Mouse (Mus musculus): ENCODE measurements around the gene Ptprt.

Ptprt gene

DNA sequence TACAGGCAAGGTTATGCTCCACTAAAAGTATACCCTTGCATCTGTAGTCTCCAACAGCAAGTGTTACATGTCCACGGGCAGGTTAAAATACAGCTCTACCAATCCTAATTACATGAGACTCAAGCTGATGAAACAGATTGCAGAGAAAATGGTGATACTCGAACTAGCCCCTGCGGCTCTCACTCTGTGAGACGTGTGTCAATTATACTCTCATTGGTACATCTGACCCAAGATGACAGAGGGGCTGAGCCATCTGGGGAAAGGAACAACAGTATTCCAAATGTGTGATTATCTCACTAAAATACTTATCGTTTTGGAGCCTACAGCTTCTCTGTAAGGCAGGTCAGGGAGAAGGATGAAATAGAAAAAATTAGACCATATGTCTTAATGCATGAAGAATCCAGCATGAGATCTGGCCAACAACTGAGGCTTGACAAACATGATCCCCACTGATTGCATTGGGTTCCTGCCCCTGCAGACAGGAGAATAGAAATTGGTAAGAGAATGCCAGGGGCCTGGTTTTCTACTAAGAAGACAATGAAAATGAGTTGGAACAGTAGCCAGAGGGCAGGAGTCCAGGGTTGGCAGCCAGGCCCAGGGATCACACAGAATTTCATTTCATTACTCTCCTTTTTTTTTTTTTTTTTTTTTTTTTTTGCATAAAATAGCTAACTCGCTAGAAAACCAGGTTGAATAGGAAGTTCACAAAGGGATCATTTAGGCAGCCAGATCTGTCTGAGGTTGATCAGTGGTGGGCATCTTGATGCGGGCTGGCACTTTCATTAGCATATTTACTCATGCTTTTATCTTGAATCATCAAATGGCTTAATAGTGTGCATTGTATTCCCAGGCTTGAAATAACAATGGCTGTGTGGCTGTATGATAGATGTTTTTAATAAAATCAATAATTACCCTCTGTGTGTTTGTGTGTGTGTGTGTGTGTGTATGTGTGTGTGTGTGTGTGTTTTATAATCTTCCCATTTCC, 699.5 kb downstream of the Ptprt start:
- no peak for DNase-seq (ENCODE audit: low read depth, low spot score)

DNA sequence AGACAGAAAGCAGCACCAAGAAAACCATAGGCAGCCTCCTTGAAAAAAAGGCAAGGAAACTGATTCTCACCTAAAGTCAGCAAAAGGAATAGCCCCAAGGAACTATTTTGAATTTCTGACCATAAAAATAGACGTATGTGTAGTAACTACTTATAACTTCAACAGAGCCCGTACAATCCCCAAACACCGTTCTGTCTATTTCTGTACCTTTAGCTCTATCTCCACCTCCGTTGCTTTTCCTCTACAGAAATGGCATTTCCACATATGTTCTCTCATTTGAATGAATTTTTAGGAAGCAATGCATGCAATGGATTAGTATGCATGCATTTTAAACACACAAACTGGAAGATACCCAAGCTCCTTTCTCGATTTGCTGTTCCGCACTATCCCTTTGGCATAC, 715.5 kb downstream of the Ptprt start:
- no peak for DNase-seq (ENCODE audit: low read depth, low spot score)

DNA sequence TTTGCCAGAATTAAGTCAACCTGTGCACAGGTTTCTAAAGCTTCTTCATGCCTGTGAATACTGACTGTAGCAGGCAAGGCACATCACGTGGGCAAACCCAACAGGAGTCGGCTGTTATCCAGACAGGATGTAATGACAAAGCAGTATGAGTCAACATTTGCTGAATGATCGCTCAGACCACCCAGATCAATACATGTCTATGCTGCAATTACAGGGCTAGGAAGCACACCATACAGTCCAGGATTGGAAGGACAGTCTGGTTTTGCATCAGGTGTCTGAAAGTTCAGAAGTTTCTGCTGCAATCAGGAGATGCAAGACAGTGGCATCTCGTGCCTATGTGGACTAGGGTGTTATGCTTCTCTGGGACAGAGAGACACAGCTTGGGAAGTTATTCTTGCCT, 716.3 kb downstream of the Ptprt start:
- no peak for DNase-seq (ENCODE audit: low read depth, low spot score)

DNA sequence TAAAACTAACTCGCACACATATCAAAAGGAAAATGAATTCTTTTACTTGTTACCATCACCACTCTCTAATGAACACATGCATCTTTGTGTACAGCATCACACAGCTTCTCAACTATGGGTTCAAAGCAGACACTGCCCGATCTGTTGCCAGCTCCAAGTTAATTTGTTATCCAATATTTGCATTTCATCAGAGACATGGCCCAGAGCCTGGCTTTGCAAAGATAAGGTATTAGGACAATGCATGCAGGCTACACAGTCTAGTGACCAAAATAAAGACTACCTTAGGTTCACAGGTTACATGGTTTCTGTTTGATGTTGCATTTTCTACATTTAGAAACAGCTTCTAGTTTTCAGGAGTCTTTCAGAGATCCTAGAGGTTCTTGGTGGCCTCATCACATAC, 719.0 kb downstream of the Ptprt start:
- DNase-seq (ENCODE audit: low read depth, low spot score): no peak

DNA sequence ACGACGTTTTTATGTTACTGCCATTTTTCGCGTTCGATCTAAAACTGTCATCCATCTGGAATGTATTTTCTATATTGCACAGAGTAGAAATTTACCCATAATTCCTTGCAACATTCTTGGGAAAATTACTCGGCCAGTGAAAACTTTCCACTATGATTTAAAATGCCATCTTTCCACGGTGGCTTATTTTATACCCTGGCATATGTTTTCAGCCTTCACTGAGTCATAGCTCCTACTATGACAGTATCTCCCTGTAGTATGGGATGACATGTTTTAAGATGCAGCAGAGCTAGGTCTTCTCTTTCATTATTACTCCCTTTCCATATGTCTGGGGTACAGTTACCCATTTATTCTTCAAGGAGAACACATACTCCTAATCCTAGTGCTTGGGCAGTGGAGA, 753.7 kb downstream of the Ptprt start:
- DNase-seq (ENCODE audit: low read depth, low spot score): no peak

DNA sequence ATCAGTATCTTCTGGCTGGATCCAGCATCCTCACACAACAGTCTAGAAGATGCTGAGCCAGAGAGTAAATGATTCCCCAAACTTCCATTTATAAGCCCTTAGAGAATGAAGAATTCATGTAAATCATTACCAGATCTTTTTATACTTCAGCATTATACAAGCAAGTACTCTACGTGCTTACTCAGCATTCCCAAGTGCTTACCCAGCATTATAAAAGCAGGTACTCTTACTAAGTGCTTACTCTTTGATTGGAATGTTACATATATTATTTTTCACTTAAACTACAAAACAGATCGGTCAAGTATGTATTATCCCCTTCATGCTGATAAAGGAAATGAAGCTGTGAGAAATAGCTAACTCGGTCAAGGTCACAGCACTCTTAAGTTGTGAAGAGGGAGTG, 758.8 kb downstream of the Ptprt start:
- no peak for DNase-seq (ENCODE audit: low read depth, low spot score)

DNA sequence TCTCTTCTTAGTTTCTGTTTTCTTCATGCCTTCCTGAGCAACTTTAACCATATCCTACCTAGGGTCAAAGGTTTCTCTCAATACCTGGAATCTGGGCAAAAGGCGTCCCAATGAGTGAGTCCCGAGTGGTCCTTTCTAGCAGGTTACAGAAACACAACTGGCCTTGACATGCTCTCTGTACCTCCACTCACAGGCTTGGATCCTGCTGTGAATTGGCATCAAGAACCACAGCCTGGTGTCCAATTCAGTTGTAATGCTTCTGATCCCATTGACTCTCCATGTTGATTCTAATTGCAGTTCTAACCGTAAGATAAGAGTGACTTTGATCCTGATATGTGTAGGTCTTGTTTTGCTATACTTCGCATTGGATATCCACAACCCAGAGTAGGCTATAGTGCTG, 776.5 kb downstream of the Ptprt start:
- DNase-seq (ENCODE audit: low read depth, low spot score): no peak

DNA sequence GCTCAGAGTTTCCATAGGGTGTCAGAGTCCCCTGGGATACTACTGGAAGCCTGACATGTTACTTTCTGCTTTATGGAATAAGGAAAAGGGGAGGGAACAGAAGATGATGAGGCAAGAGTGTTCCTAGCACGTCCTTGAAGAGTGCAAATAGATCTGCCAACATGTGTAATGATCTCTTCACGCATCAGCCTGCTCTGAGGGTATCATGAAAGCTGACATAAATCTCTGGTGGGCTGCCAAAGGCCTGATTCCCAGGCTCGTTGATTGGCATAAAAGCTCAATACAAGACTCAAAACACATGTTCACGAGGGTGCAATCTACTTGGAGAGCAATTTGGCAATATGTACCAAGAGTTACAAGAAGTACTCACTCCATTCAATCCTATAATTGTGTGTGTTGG, 778.4 kb downstream of the Ptprt start:
- DNase-seq (ENCODE audit: low read depth, low spot score): no peak

DNA sequence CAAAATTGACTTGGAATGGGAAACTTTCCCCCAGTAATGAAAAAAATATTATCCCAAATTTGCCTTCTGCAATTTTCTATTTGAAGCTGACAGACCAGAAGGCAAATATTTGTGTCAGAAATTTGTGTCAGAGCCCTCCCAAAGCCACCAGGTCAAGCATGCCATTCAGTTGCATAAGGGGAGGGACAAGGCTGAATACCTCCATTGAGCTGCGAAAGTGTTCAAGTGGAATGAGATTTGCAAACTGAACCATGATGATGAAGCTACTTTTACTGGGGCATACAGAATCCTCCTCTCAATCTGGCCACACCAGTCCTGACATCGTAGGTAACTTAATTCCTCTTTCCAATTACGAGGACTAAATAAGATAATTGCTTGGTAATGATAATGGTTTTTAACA, 780.0 kb downstream of the Ptprt start:
- DNase-seq (ENCODE audit: low read depth, low spot score): no peak

DNA sequence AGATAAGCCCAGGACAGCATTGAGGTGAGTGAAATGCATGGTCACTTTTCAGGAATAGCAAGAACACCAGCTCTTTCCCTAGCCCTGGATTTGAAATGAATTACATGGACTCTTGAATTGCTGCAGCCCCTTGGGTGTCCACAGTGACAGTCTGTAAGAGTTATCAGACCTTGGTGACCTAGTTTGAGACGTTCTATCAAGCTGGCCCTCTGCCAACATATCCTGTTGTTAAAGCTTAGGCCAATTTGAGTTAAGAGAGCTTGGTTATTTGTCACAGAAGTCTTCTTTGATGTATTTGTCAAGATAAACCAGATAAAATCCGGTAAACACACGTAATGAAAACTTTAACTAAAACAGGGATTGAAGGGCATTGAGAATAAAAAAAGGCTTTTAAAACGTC, 795.7 kb downstream of the Ptprt start:
- DNase-seq (ENCODE audit: low read depth, low spot score): no peak

DNA sequence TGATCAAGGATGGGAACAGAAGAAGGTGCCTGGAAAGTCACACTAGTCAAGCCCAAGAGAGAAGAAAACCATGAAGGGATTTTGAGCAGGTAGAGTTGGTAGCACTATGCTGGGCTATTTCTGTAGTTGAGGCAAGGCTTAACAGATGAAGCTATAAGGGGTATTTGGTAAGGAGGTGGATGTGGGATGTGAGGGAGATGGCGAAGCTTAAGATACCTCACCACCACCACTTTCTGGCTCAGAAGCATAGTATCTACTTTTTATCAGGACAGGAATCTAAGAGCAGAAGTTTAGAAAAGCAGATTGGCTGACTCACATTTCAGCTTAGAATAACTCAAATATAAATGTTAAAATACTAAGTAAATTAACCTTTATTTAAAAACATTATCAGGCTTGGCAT, 802.1 kb downstream of the Ptprt start:
- DNase-seq (ENCODE audit: low read depth, low spot score): no peak

DNA sequence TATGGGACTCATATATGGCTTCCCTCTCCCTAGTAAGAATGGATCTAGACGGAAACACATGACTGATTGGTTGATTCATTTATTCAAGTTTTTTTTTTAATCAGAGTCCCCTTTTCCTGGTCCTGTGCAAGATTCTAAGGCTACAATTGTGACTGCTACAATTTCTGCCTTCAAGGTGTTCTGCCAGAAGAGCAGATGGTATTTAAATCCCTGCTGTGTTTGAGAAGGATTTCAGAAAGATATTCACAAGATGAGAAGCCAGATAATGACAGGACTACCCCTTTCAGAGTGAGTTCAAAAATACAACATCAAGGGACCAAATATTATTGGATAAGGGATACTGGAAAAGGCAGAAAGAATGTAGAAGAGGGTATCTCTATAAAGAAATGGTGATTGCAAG, 802.6 kb downstream of the Ptprt start:
- no peak for DNase-seq (ENCODE audit: low read depth, low spot score)

DNA sequence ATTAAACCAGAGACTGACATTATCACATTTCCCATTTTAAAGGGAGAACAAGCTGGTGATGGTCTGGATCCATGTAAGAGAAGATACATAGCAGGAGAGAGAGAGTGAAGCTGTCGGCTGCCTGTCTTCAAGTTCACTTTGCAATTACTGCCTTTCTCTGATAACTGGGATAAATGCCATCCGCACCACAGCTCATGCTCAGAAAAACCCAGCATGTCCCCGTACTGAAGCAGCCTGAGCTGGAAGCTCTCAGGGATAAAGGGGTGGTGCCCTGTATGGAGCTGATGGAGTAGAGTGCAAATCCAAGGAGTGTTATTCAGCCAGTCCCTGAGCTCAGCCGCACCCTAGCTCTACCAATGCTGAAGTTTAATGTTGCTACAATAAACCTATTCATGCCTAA, 825.9 kb downstream of the Ptprt start:
- no peak for DNase-seq (ENCODE audit: low read depth, low spot score)

DNA sequence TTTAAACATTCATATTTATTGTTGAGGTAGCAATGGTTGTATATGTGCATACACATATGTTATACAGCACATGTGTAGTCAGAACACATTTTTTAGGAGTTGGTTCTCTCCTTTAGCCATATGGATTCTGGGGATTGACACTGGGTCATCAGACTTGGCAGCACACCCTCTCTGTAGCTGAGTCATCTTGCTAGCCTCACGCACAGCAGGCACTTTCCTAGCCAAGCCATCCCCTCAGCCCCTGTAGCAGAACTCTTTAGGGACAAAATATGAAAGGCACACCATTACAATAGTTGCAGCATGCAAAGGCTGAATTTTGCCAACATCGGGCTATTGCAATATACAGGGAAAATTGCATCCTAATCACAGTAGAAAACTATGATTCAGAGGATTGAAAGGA, 827.1 kb downstream of the Ptprt start:
- DNase-seq (ENCODE audit: low read depth, low spot score): no peak

DNA sequence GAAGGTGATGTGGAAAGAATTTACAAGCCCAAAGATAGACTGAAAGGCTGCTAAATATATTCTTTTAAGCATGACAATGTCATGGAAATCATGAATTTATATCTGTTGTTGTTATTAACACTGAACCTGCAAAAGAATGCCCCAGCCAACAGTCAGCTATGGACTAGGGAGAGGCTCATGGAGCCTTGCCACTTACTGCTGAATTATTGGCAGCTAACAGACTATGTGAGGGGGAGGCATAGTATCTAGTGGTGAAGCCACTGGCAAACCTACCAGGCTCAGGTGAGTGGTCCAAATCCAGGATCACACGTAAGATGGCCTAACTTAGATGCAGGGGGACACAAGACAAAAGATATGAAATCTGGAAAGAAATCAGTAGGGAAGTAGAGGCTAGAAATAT, 847.6 kb downstream of the Ptprt start:
- no peak for DNase-seq (ENCODE audit: low read depth, low spot score)

DNA sequence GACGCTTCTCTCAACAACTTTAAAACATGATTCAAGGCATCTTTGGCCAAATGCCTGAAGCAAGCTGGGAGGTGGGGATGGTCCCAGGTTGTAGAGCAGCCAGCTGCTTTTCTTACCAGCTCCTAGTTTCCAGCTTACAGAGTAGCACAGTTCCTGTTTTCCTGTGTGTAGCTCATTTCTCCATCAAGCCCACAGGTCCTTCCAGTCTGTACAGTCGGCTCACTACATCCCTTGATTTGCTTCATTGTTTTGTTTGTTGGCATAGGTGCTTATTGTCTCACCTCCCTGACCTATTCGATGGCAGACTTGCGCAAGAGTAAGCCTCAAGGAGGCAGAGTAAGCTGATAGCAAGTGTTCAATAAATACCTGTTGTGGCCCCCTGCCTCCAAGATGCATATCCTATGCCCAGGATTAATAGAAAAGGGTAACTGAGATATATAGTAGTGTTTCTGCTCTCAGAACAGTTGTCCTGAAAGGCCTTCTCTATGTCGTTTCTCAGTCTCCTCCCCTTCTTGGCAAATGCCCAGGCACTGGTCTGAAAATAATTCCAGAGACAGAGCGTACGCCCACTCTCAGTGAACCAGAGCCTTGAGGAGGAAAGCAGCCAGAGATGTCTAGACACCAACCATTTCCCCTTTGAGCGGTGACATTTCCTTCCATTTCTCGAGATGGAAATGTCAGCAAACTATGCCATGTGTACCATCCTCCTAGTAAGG, 852.7 kb downstream of the Ptprt start:
- DNase-seq (ENCODE audit: low read depth, low spot score): no peak

DNA sequence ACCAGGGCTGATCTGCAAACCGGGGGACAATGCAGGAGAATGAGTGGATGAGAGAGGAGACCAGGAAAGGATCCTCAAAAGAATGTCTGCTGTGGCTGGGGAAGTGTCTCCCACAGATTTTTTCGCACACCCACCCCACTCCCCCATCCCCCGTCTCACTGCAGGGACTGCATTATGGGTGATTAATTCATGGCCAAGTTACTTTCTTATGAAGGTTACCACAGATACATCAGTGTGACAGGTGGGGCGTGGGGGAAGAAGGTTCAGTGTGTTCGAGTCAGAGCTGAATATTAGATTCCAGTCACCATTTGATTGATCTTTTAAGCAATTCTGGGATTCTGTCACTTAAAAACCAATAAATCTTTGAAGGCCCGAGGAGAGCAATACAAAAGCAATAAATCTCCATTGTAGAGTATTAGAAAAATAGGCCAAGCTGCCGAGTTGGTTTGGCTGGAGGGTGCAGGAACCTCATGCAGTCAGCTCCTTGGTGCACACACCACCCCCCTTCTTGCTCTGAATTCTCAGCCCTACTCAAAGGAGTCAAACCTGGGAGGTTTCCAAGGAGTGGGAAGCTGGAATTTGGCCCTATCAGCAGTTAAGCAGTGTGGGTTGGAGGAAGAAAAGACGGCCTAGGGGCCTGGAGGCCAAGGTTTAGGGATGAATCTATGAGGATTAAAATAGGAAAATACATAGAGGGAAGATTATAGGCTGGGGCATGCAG, 854.5 kb downstream of the Ptprt start:
- DNase-seq (ENCODE audit: low read depth, low spot score): no peak

DNA sequence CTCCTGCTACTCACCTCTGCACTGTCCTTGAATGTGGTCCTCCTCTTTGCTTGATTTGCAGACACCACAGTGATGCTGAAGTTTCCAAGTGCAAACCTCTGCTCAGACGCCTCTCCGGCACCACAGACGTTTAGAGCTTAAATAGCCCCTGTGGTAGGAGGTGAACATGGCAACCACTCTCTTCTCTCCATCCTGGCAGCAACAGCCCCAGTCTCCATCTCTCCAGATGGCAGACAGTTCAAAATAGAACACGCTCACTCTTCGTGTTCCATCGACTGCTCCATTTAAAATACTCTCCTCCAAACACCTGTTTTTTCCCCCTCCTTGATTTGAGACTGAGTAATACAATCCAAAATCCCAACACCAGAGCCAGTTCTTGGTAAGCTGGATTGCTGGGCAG, 861.0 kb downstream of the Ptprt start:
- DNase-seq (ENCODE audit: low read depth, low spot score): no peak

DNA sequence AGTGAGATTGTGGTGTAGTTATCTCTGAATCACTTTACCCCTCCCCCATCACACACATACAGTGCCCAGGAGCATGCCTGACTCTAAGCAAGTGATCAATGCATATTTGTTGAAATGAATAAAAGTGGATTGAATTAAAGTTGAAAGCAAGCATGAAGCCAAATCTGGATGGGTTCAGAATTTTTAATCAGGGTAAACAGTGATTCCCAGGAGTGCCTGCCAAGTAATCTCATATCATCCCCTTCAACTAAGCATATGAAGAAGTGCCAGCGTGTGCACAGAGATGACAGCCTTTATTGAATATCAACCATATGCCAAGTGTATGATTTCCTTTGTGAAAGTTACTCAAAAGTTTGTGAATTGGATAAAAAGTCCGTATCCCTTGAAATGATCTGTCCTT, 893.4 kb downstream of the Ptprt start:
- DNase-seq (ENCODE audit: low read depth, low spot score): no peak

DNA sequence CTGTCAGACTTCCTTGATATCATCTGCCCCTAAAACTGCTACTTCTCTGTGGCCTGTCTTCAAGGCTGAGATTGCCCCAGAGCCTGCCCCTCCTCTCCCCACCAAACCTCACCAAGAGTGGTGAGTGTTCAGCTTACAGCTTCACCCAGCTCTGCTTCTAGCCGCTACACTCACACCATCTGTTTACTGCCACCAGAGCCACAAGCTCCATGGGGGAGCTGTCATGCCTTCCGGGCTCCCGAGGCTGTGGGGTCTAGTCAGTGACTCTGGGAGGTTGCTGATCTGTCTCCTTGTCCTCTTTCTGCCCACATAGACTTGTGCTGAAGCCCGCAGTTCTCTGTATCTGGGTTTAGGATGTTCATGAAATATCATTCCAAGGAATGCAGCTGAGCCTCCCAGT, 947.9 kb downstream of the Ptprt start:
- DNase-seq (ENCODE audit: low read depth, low spot score): no peak

DNA sequence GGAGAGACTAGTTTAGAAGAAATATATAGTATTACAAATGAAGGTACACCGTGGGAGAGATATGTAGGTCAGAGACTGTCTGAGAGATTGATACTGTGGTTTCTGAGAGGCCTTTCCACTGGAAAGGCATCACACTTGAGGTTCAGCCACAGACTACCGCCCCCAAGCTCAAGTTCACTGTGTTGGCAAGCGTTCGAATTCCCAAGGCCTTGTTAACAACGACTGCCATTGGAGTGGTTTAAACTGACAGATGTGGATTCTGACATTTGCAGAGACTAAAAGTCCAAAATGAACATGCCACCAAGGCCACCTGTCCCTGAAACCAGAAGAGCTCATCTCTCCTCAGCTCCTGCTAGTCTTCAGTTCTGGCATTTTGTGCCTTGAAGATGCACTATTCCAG, 951.6 kb downstream of the Ptprt start:
- DNase-seq (ENCODE audit: low read depth, low spot score): no peak

DNA sequence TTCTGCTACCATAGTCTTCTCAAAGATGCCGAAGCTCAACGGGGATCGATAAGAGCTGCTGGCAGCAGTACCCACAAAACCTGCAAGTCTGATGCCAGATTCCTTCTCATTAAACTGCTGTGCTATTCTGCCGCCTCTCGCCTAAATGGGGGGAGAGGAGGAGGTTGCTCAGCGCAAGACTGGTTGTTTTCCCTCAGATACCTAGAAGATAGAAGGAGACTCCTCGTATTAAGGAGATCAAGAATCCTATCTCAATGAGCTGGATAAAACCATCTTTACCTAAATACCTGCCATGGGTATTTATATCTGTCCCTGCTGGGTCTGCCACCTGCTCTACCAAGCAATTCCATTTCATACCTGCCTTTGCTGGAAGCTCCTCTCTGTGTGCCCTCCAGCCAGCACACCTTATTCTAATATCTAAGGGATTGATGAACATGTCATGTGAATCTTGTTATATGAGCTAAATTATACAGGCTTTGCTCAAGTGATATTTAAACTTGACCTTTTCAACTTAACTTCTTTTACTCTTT, 954.5 kb downstream of the Ptprt start:
- DNase-seq (ENCODE audit: low read depth, low spot score): no peak

Measured in CD4-positive, CD25-positive, alpha-beta regulatory T cell, adult 2 months (primary cell).